Mouse (Mus musculus): Measurements from ENCODE around the gene Xpr1.

DNA sequence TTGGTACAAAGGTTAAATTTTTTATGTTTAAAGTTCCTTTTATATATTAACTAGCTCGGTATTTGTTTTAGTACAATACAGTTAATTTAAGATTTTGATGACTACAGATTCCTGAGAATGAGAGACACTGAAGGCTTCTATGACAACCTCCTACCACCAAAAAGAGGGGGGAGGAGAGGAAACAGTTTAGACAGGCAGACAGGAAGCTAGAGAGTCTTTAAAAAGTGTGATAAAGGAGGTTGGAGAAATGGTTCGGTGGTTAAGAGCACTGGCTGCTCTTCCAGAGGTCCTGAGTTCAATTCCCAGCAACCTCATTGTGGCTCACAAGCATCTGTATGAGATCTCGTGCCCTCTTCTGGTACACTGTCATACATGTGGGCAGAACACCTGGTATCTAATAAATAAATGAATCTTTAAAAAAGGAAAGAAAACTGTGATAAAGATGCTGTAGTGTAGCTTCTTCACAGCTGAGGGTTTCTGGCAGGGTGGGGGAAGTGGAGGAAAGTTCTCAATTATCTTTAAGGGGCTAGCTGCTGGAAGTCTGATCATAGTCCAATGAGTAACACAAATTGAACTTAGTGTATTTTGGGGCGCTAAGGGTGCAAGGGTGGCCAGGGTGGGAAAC is 55.6 kb downstream of the Xpr1 start:
- TF ChIP-seq CTCF (IDR thresholded peaks at IDR 0.05; ENCODE audit: low read depth, low read length) (no peak), GATA1 (IDR thresholded peaks at IDR 0.05; ENCODE audit: borderline replicate concordance, low read length) (no peak), GATA2 (IDR thresholded peaks at IDR 0.05; ENCODE audit: borderline replicate concordance, low read depth, low read length) (no peak)
